Mouse (Mus musculus) urinary bladder, postnatal 36 days (tissue): ENCODE results near the gene Frmd4a.
"Not testable (repeated sequence)": the region's sequence is repeated elsewhere in the genome, so short reads cannot be mapped to it uniquely, and the experiment has no call there.

Experiments
- DNase-seq, 2 experiments: peaks; one replicate each; pipeline ENCODE4 v3.0.0; 2022; ENCODE audit warnings: low spot score in 2 of 2, mixed read lengths in 1 of 2

The Frmd4a gene

GRCm38 (mm10) chr2:4555221-4555631, 537.7 kb downstream of the Frmd4a start:
- no peak for DNase-seq

- DNase-seq: no peak
These were observed 538.7 kb downstream of the Frmd4a start for GRCm38 (mm10) chr2:4556188-4556587.

- no peak for DNase-seq
These were observed 539.5 kb downstream of the Frmd4a start for GRCm38 (mm10) chr2:4557028-4557427.

GRCm38 (mm10) chr2:4557466-4557865, 539.9 kb downstream of the Frmd4a start:
- no peak for DNase-seq

GRCm38 (mm10) chr2:4558651-4559203, 541.2 kb downstream of the Frmd4a start:
- DNase-seq: no peak

- DNase-seq: peak; percentile 62 to 77
These were observed 541.8 kb downstream of the Frmd4a start for GRCm38 (mm10) chr2:4559211-4559882.

- no peak for DNase-seq
These were observed 542.3 kb downstream of the Frmd4a start for GRCm38 (mm10) chr2:4559883-4560247.

GRCm38 (mm10) chr2:4560516-4560915, 543.0 kb downstream of the Frmd4a start:
- DNase-seq: not testable (repeated sequence)

- DNase-seq: no peak
These were observed 543.7 kb downstream of the Frmd4a start for GRCm38 (mm10) chr2:4561196-4561595.

GRCm38 (mm10) chr2:4562373-4562772, 544.9 kb downstream of the Frmd4a start:
- DNase-seq: no peak

- DNase-seq: no peak
These were observed 545.3 kb downstream of the Frmd4a start for GRCm38 (mm10) chr2:4562826-4563225.

- no peak for DNase-seq
These were observed 545.8 kb downstream of the Frmd4a start for GRCm38 (mm10) chr2:4563322-4563721.

GRCm38 (mm10) chr2:4566260-4566955, 548.9 kb downstream of the Frmd4a start:
- no peak for DNase-seq

GRCm38 (mm10) chr2:4566956-4567680, 549.6 kb downstream of the Frmd4a start:
- DNase-seq: no peak

GRCm38 (mm10) chr2:4568967-4569366, 551.5 kb downstream of the Frmd4a start:
- no peak for DNase-seq

- DNase-seq: no peak
These were observed 552.8 kb downstream of the Frmd4a start for GRCm38 (mm10) chr2:4570186-4570861.

GRCm38 (mm10) chr2:4572498-4573263, 555.2 kb downstream of the Frmd4a start:
- DNase-seq: no peak

- no peak for DNase-seq
These were observed 555.9 kb downstream of the Frmd4a start for GRCm38 (mm10) chr2:4573386-4573785.

GRCm38 (mm10) chr2:4574251-4574650, 556.7 kb downstream of the Frmd4a start:
- DNase-seq: no peak

GRCm38 (mm10) chr2:4575163-4575562, 557.6 kb downstream of the Frmd4a start:
- DNase-seq: no peak

GRCm38 (mm10) chr2:4575975-4576374, 558.5 kb downstream of the Frmd4a start:
- DNase-seq: no peak
